In genomic region chr11:75267826-75268281, GRCm38 (mm10) we compare ENCODE assay signal across 9 mouse cellular contexts.
DNase-seq lines count a peak whose midpoint lies in the region; ATAC-seq and TF ChIP-seq lines count a peak whose summit lies in the region.
"Had no signal": no experiment of that assay in that cellular context is flagged by ENCODE, and none has a peak within 500 bp of the region (broad histone marks: within the 10 kb centered on the region; RNA-seq: fewer than 3 reads in every experiment).

No protein-coding gene starts in this region.

- H3K9ac ChIP-seq in midbrain, embryonic 12.5 days (replicated peaks), result no peak overlapping the region
- H3K9ac ChIP-seq: liver, embryonic 14.5 days had no signal

- peak in 1 of 2 experiments; percentile 52 for DNase-seq in cerebellum, adult 2 months
- no peak for DNase-seq in cerebellum, adult 9-10 months
- DNase-seq in 3134 (ENCODE audit: extremely low read depth, insufficient read length, low spot score), result peak; percentile 35
- DNase-seq in kidney, postnatal 10 days, result peak; percentile 77
- no peak for DNase-seq in thymus, postnatal 0 days (ENCODE audit: low spot score)
- DNase-seq in ovary, adult 18-20 months (ENCODE audit: low spot score), result no peak

- H3K27me3 ChIP-seq in cerebellum, adult 2 months (ENCODE audit: control insufficient read depth, insufficient read depth, low read length), result no peaks in the 10 kb centered on the region
- H3K27me3 ChIP-seq in midbrain, embryonic 12.5 days, result no peaks in the 10 kb centered on the region

- peaks cover 60% of the 10 kb centered on the region for H3K4me1 ChIP-seq in cerebellum, adult 2 months (ENCODE audit: control insufficient read depth, insufficient read depth, low read length)
- peaks cover 21% of the 10 kb centered on the region for H3K4me1 ChIP-seq in midbrain, embryonic 12.5 days

- peak; percentile 60 for ATAC-seq in granulocyte monocyte progenitor cell, adult 5-6 weeks (replicated peaks; ENCODE audit: poor library complexity, severe bottlenecking)
- ATAC-seq in midbrain, embryonic 12.5 days (ENCODE audit: low FRiP score, low read depth), result no peak

- no peak for TF ChIP-seq CTCF in cerebellum, adult 2 months (IDR thresholded peaks at IDR 0.05; ENCODE audit: borderline replicate concordance, insufficient read depth, low read depth, low read length)

- H3K9me3 ChIP-seq in midbrain, embryonic 12.5 days, result no peaks in the 10 kb centered on the region

- WGBS in cerebellum, adult 2 months, result 7% methylated on average over 9 of the region's 9 CpGs
- 56% methylated on average over 9 of the region's 9 CpGs for WGBS in midbrain, embryonic 12.5 days

- no peak for TF ChIP-seq POLR2A in cerebellum, adult 2 months (IDR thresholded peaks at IDR 0.05; ENCODE audit: borderline replicate concordance, insufficient read depth, low read length)

- H3K36me3 ChIP-seq in midbrain, embryonic 12.5 days, result no peaks in the 10 kb centered on the region

- no peak overlapping the region for H3K4me3 ChIP-seq in cerebellum, adult 2 months (replicated peaks; ENCODE audit: insufficient read depth, low read depth, low read length)
- no peak overlapping the region for H3K4me3 ChIP-seq in midbrain, embryonic 12.5 days

- no peak overlapping the region for H3K4me2 ChIP-seq in midbrain, embryonic 12.5 days (replicated peaks)

- H3K27ac ChIP-seq in cerebellum, adult 2 months (ENCODE audit: insufficient read depth, low read length), result peak overlapping the region; percentile 74
- H3K27ac ChIP-seq in midbrain, embryonic 12.5 days (replicated peaks), result peak overlapping the region; percentile 54
- H3K27ac ChIP-seq: liver, embryonic 14.5 days had no signal

Comparison
In these comparisons a context has a peak if more than half of its experiments do, and no peak if none do; other contexts are left out.
1. DNase-seq: peak in 3134 (single experiment) and kidney, postnatal 10 days (single experiment); none in cerebellum, adult 9-10 months (single experiment), thymus, postnatal 0 days (single experiment) and ovary, adult 18-20 months (single experiment).